ENCODE assay signal across 25 mouse cellular contexts in genomic region chr9:29194265-29194664, GRCm38 (mm10).
"Had no signal": no experiment of that assay in that cellular context is flagged by ENCODE, and none has a peak within 500 bp of the region (broad histone marks: within the 10 kb centered on the region; RNA-seq: fewer than 3 reads in every experiment).

No protein-coding gene starts in this region.

- H3K9ac ChIP-seq: heart, embryonic 13.5 days; heart, embryonic 15.5 days; hindbrain, embryonic 13.5 days; hindbrain, embryonic 15.5 days; kidney, embryonic 15.5 days; limb, embryonic 13.5 days; limb, embryonic 15.5 days; liver, embryonic 12.5 days had no signal

- ATAC-seq: hindbrain, postnatal 0 days; intestine, embryonic 16.5 days; liver, embryonic 12.5 days had no signal

- DNase-seq: gastrocnemius, postnatal 14 days; gastrocnemius, postnatal 36 days; heart, adult 18-20 months; heart, postnatal 14 days; heart, postnatal 36 days; kidney, adult 11 months; kidney, adult 2 months; kidney, adult 9 months; kidney, postnatal 14 days; kidney, postnatal 36 days; layer of hippocampus, adult 9-11 months; layer of hippocampus, postnatal 36 days; left cerebral cortex, postnatal 4 days had no signal

- H3K36me3 ChIP-seq: heart, embryonic 13.5 days; heart, embryonic 15.5 days; hindbrain, embryonic 13.5 days; hindbrain, embryonic 15.5 days; kidney, embryonic 15.5 days; limb, embryonic 13.5 days; limb, embryonic 15.5 days; liver, embryonic 12.5 days had no signal

- H3K4me1 ChIP-seq: kidney, embryonic 15.5 days; limb, embryonic 13.5 days; limb, embryonic 15.5 days; liver, embryonic 12.5 days had no signal

- H3K9me3 ChIP-seq: heart, embryonic 13.5 days; heart, embryonic 15.5 days; hindbrain, embryonic 13.5 days; hindbrain, embryonic 15.5 days; kidney, embryonic 15.5 days; limb, embryonic 13.5 days; limb, embryonic 15.5 days; liver, embryonic 12.5 days had no signal

- H3K27me3 ChIP-seq: heart, embryonic 13.5 days; heart, embryonic 15.5 days; hindbrain, embryonic 13.5 days; hindbrain, embryonic 15.5 days; kidney, embryonic 15.5 days; limb, embryonic 15.5 days; liver, embryonic 12.5 days had no signal

- H3K4me2 ChIP-seq: heart, embryonic 11.5 days; heart, embryonic 13.5 days; heart, embryonic 15.5 days; hindbrain, embryonic 13.5 days; hindbrain, embryonic 15.5 days; kidney, embryonic 15.5 days; limb, embryonic 13.5 days; limb, embryonic 15.5 days; liver, embryonic 12.5 days had no signal

- H3K4me3 ChIP-seq: heart, embryonic 13.5 days; heart, embryonic 15.5 days; hindbrain, embryonic 13.5 days; hindbrain, embryonic 15.5 days; kidney, embryonic 15.5 days; limb, embryonic 13.5 days; limb, embryonic 15.5 days; liver, embryonic 12.5 days had no signal

- H3K27ac ChIP-seq: heart, embryonic 13.5 days; heart, embryonic 15.5 days; hindbrain, embryonic 13.5 days; hindbrain, embryonic 15.5 days; hindbrain, postnatal 0 days; kidney, embryonic 15.5 days; kidney, postnatal 0 days; limb, embryonic 13.5 days; limb, embryonic 15.5 days; liver, embryonic 12.5 days had no signal
